Mouse (Mus musculus) left cerebral cortex, adult 8-10 months (tissue): ENCODE results near the gene Tmem256. TPM values are rescaled to one million over a fixed set of nuclear protein-coding genes. Genes with fewer than 3 reads are reported as not detected.

Experiments used
- DNase-seq, 2 experiments: peaks; one replicate each; pipeline ENCODE4 v3.0.0; 2022; ENCODE audit warnings: low spot score in 2 of 2
- microRNA-seq, 2 experiments: library from miRNA; unstranded; fragments of <30 nt; microRNA quantifications; one replicate each; pipeline ENCODE4 v1.2.0; 2022
- total RNA-seq, 4 experiments: library from RNA; stranded (reverse); gene quantifications; 2 replicates each; pipeline ENCODE4 v1.2.4; 2022

The Tmem256 gene
- total RNA-seq, 4 experiments from 2014 or later = 117 to 147 (median 123) TPM

DNA sequence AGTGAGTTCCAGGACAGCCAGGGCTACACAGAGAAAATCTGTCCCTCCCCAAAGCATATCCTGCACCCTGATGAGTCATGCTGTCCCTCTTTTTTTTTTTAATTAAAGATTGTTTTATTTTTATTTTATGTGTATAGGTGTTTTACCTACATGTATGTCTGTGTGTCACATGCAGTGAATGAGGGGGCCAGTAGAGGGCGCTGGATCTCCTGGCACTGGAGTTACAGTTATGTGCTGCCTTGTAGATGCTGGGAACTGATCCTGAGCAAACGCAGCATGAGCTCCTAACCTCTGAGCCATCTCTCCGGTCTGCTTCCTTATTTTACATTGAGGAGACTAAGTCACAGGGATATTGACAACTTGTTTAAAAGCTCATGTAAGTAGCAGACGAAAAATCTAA is 44.8 kb downstream of the Tmem256 start:
- DNase-seq = no peak

DNA sequence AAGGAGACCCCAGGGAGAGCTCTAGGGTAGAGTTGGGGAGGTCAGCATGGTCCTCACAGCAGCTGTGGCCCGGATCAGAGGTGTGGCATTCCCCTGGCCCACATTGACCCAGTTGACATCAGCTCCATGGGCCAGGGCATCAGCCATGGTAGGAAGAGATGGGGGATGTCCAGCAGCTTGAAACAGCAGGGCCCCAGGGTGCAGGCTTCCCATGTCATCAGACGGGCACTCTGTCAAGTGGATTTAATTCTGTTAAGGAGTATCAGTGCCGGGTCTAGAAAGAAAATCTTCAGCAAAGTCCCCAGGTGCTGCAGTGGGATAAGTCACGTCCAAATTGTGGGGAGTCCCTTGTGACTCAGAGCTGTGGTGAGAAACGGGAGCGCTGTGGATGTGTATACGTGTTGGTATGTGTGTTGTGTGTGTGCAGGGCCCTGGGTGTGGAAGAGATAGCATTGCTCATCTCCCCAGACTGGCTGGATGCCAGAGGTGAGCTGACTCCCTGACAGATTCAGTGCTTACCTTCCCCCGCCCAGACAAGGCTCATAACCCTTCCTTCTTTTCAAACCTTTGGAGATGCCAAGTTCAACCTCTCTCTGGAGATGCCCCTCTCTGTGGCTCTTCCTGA is 45.3 kb downstream of the Tmem256 start:
- DNase-seq = no peak

DNA sequence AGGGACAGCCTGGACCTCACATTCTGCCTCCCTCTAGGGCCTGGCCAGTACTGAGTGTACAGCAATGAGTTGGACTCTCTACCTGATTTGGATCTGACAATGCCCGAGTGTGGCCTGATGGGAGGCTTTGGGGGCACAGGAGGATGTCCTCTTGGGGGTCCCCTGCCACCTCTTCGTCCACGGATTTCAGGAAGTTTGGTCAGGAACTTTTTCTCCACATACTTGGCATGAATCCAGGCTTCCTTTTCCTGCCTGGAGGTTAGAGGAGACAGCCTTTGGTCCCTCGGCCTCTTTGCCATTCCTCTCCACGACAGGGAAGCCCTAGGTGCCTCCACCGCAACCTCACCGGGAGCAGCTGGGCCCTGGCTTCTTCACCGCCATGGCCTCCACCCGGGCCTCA is 45.9 kb downstream of the Tmem256 start:
- DNase-seq = no peak

GRCm38 (mm10) chr11:69884663-69885062 is 46.3 kb downstream of the Tmem256 start:
- DNase-seq = no peak

- no peak for DNase-seq
Measured at GRCm38 (mm10) chr11:69886907-69887635, 48.8 kb downstream of the Tmem256 start.

Small RNAs within 50 kb of the gene (microRNA-seq; reads per million reads assigned to microRNA genes)
- 0 reads per million in 2 experiments for gene Mir6924

Other genes with a start within 250 kb of the Tmem256 start
- gene Atp1b2, start 232.6 kb upstream of the Tmem256 start, total RNA-seq = 100 to 1,000 TPM; 400 to 455 (median 419) TPM
- gene Shbg, start 220.6 kb upstream of the Tmem256 start, total RNA-seq = 1 to 10 TPM in 1 of 4 experiments, not detected in 3; 1.0 TPM
- gene Sat2, start 216.5 kb upstream of the Tmem256 start, total RNA-seq = 10 to 100 TPM in 3 of 4 experiments, 1 to 10 TPM in 1; 7.9 to 11.6 (median 10.5) TPM
- 100 to 1,000 TPM; 132 to 147 (median 140) TPM for gene Fxr2, start 205.5 kb upstream of the Tmem256 start, total RNA-seq
- gene Sox15, start 183.2 kb upstream of the Tmem256 start, total RNA-seq = under 1 TPM in 1 of 4 experiments, not detected in 3; 0.46 TPM
- 10 to 100 TPM; 59.3 to 68.7 (median 61.4) TPM for gene Mpdu1, start 175.9 kb upstream of the Tmem256 start, total RNA-seq
- gene Cd68, start 172.4 kb upstream of the Tmem256 start, total RNA-seq = 10 to 100 TPM; 14.1 to 63.3 (median 34.2) TPM
- gene Eif4a1, start 166.1 kb upstream of the Tmem256 start, total RNA-seq = 100 to 1,000 TPM; 268 to 307 (median 295) TPM
- gene Senp3, start 156.4 kb upstream of the Tmem256 start, total RNA-seq = 10 to 100 TPM; 72.6 to 96.8 (median 83.6) TPM
- gene Tnfsf13, start 152.7 kb upstream of the Tmem256 start, total RNA-seq = 1 to 10 TPM; 2.5 to 4.2 (median 3.2) TPM
- gene Tnfsf12, start 142.7 kb upstream of the Tmem256 start, total RNA-seq = 10 to 100 TPM; 10.2 to 15.1 (median 11.7) TPM
- gene Tnfsfm13, start 142.4 kb upstream of the Tmem256 start, total RNA-seq = 1 to 10 TPM; 1.5 to 2.0 (median 1.8) TPM
- 10 to 100 TPM; 48.6 to 56.4 (median 51.3) TPM for gene Polr2a, start 79.9 kb upstream of the Tmem256 start, total RNA-seq
- not detected for gene Slc35g3, start 76.5 kb upstream of the Tmem256 start, total RNA-seq
- 100 to 1,000 TPM; 138 to 158 (median 147) TPM for gene Zbtb4, start 72.6 kb upstream of the Tmem256 start, total RNA-seq
- 1 to 10 TPM in 2 of 4 experiments, under 1 TPM in 2; 0.51 to 1.2 (median 0.92) TPM for gene Chrnb1, start 42.6 kb upstream of the Tmem256 start, total RNA-seq
- 10 to 100 TPM; 18.8 to 22.3 (median 19.7) TPM for gene Fgf11, start 36.7 kb upstream of the Tmem256 start, total RNA-seq
- gene Tmem102, start 32.9 kb upstream of the Tmem256 start, total RNA-seq = under 1 TPM in 2 of 4 experiments, not detected in 2; 0.16 to 0.20 TPM
- not detected for gene Gm39566, start 23.2 kb upstream of the Tmem256 start, total RNA-seq
- gene Spem2, start 20.0 kb upstream of the Tmem256 start, total RNA-seq = not detected
- under 1 TPM in 3 of 4 experiments, not detected in 1; 0.43 to 0.74 (median 0.49) TPM for gene Spem1, start 16.3 kb upstream of the Tmem256 start, total RNA-seq
- 100 to 1,000 TPM; 217 to 228 (median 217) TPM for gene Nlgn2, start 730 bp upstream of the Tmem256 start, total RNA-seq
- gene Plscr3, start 7.9 kb downstream of the Tmem256 start, total RNA-seq = 10 to 100 TPM; 16.0 to 20.0 (median 18.6) TPM
- gene Tnk1, start 20.2 kb downstream of the Tmem256 start, total RNA-seq = under 1 TPM in 3 of 4 experiments, not detected in 1; 0.26 to 0.46 (median 0.30) TPM
- not detected for gene Tmem95, start 39.5 kb downstream of the Tmem256 start, total RNA-seq
- 1 to 10 TPM; 1.0 to 2.0 (median 1.2) TPM for gene Kctd11, start 42.9 kb downstream of the Tmem256 start, total RNA-seq
- not detected for gene Acap1, start 57.0 kb downstream of the Tmem256 start, total RNA-seq
- gene 2810408A11Rik, start 62.5 kb downstream of the Tmem256 start, total RNA-seq = 1 to 10 TPM in 1 of 4 experiments, under 1 TPM in 3; 0.39 to 1.1 (median 0.56) TPM
- gene Neurl4, start 62.6 kb downstream of the Tmem256 start, total RNA-seq = 100 to 1,000 TPM in 3 of 4 experiments, 10 to 100 TPM in 1; 97.6 to 122 (median 112) TPM
- 10 to 100 TPM; 27.1 to 37.6 (median 32.4) TPM for gene Gps2, start 75.4 kb downstream of the Tmem256 start, total RNA-seq
- gene Eif5a, start 83.4 kb downstream of the Tmem256 start, total RNA-seq = 100 to 1,000 TPM; 413 to 430 (median 416) TPM
- 1 to 10 TPM; 5.1 to 9.6 (median 6.1) TPM for gene Ybx2, start 97.3 kb downstream of the Tmem256 start, total RNA-seq
- 1 to 10 TPM; 4.8 to 5.4 (median 5.1) TPM for gene Slc2a4, start 109.7 kb downstream of the Tmem256 start, total RNA-seq
- gene Cldn7, start 126.3 kb downstream of the Tmem256 start, total RNA-seq = not detected
- gene Ctdnep1, start 142.6 kb downstream of the Tmem256 start, total RNA-seq = 100 to 1,000 TPM; 108 to 126 (median 118) TPM
- gene Elp5, start 144.0 kb downstream of the Tmem256 start, total RNA-seq = 100 to 1,000 TPM in 1 of 4 experiments, 10 to 100 TPM in 3; 78.7 to 101 (median 87.1) TPM
- gene Gabarap, start 152.6 kb downstream of the Tmem256 start, total RNA-seq = 100 to 1,000 TPM; 218 to 247 (median 236) TPM
- gene Phf23, start 157.3 kb downstream of the Tmem256 start, total RNA-seq = 10 to 100 TPM; 49.6 to 59.9 (median 51.8) TPM
- 10 to 100 TPM; 28.0 to 36.9 (median 32.9) TPM for gene Dvl2, start 162.1 kb downstream of the Tmem256 start, total RNA-seq
- gene Acadvl, start 176.9 kb downstream of the Tmem256 start, total RNA-seq = 10 to 100 TPM; 57.9 to 68.3 (median 61.2) TPM
- 100 to 1,000 TPM; 721 to 849 (median 797) TPM for gene Dlg4, start 178.4 kb downstream of the Tmem256 start, total RNA-seq
- gene Asgr1, start 215.6 kb downstream of the Tmem256 start, total RNA-seq = 1 to 10 TPM in 2 of 4 experiments, under 1 TPM in 2; 0.77 to 2.4 (median 1.5) TPM